Mouse (Mus musculus): ENCODE measurements at regions not wholly inside any gene's neighbourhood (a gene's known extent, or its start where the extent isn't known, plus 50 kb on each side); places are given as distances from the start of the nearest gene placed in this dataset.

- 89% methylated on average over 6 of the region's 6 CpGs for WGBS
- ATAC-seq (replicated peaks; ENCODE audit: low FRiP score, low read depth): no peak
These were observed 140.3 kb upstream of the Tmem45b start for GRCm38 (mm10) chr9:31604497-31605090.

GRCm38 (mm10) chr9:31602707-31603106 lies 138.4 kb upstream of the Tmem45b start:
- no peak for TF ChIP-seq CTCF (IDR thresholded peaks at IDR 0.05; ENCODE audit: low read depth)
- no peaks in the 10 kb centered on the region for H3K27me3 ChIP-seq (ENCODE audit: insufficient read depth, low read length)
- H3K4me3 ChIP-seq (replicated peaks; ENCODE audit: low read depth, low read length): no peak overlapping the region
- no peak overlapping the region for H3K4me2 ChIP-seq (ENCODE audit: low read length)
- 80% methylated on average over 4 of the region's 4 CpGs for WGBS
- H3K36me3 ChIP-seq (ENCODE audit: insufficient read depth, low read length): no peaks in the 10 kb centered on the region
- no peaks in the 10 kb centered on the region for H3K4me1 ChIP-seq (replicated peaks; ENCODE audit: insufficient read depth, low read length)
- no peak overlapping the region for H3K27ac ChIP-seq
- DNase-seq (ENCODE audit: low spot score) (no peak), ATAC-seq (replicated peaks; ENCODE audit: low FRiP score, low read depth) (no peak)
- no peaks in the 10 kb centered on the region for H3K9me3 ChIP-seq (replicated peaks; ENCODE audit: low read length)
- no peak overlapping the region for H3K9ac ChIP-seq (ENCODE audit: low read depth, low read length)

More at GRCm38 (mm10) chr9:31604497-31605090, 140.3 kb upstream of the Tmem45b start:
- Histone ChIP-seq H3K4me2 (ENCODE audit: low read length) (no peak overlapping the region), H3K4me1 (replicated peaks; ENCODE audit: insufficient read depth, low read length) (no peaks in the 10 kb centered on the region), H3K36me3 (ENCODE audit: insufficient read depth, low read length) (no peaks in the 10 kb centered on the region), H3K27me3 (ENCODE audit: insufficient read depth, low read length) (no peaks in the 10 kb centered on the region), H3K9me3 (replicated peaks; ENCODE audit: low read length) (no peaks in the 10 kb centered on the region), H3K4me3 (replicated peaks; ENCODE audit: low read depth, low read length) (no peak overlapping the region), H3K9ac (ENCODE audit: low read depth, low read length) (no peak overlapping the region), H3K27ac (no peak overlapping the region)
- DNase-seq (ENCODE audit: low spot score): no peak
- TF ChIP-seq CTCF (IDR thresholded peaks at IDR 0.05; ENCODE audit: low read depth): no peak

GRCm38 (mm10) chr9:31595096-31595495 lies 130.8 kb upstream of the Tmem45b start:
- ATAC-seq (replicated peaks; ENCODE audit: low FRiP score, low read depth): no peak
- Histone ChIP-seq H3K9ac (ENCODE audit: low read depth, low read length) (no peak overlapping the region), H3K27me3 (ENCODE audit: insufficient read depth, low read length) (no peaks in the 10 kb centered on the region), H3K4me1 (replicated peaks; ENCODE audit: insufficient read depth, low read length) (no peaks in the 10 kb centered on the region), H3K4me3 (replicated peaks; ENCODE audit: low read depth, low read length) (no peak overlapping the region), H3K9me3 (replicated peaks; ENCODE audit: low read length) (no peaks in the 10 kb centered on the region), H3K27ac (no peak overlapping the region), H3K36me3 (ENCODE audit: insufficient read depth, low read length) (no peaks in the 10 kb centered on the region), H3K4me2 (ENCODE audit: low read length) (no peak overlapping the region)
- no peak for TF ChIP-seq CTCF (IDR thresholded peaks at IDR 0.05; ENCODE audit: low read depth)
- 55% methylated on average over 7 of the region's 7 CpGs for WGBS
- DNase-seq (ENCODE audit: low spot score): no peak

GRCm38 (mm10) chr9:31587671-31588070 lies 123.4 kb upstream of the Tmem45b start:
- Histone ChIP-seq H3K27ac (no peak overlapping the region), H3K36me3 (ENCODE audit: insufficient read depth, low read length) (no peaks in the 10 kb centered on the region), H3K27me3 (ENCODE audit: insufficient read depth, low read length) (no peaks in the 10 kb centered on the region), H3K9me3 (replicated peaks; ENCODE audit: low read length) (no peaks in the 10 kb centered on the region), H3K4me2 (ENCODE audit: low read length) (no peak overlapping the region), H3K4me1 (replicated peaks; ENCODE audit: insufficient read depth, low read length) (no peaks in the 10 kb centered on the region), H3K4me3 (replicated peaks; ENCODE audit: low read depth, low read length) (no peak overlapping the region), H3K9ac (ENCODE audit: low read depth, low read length) (no peak overlapping the region)
- TF ChIP-seq CTCF (IDR thresholded peaks at IDR 0.05; ENCODE audit: low read depth): no peak
- no peak for ATAC-seq (replicated peaks; ENCODE audit: low FRiP score, low read depth)
- DNase-seq (ENCODE audit: low spot score): no peak

- H3K4me2 ChIP-seq (ENCODE audit: low read length): no peak overlapping the region
- no peak for TF ChIP-seq CTCF (IDR thresholded peaks at IDR 0.05; ENCODE audit: low read depth)
- no peaks in the 10 kb centered on the region for H3K9me3 ChIP-seq (replicated peaks; ENCODE audit: low read length)
- no peaks in the 10 kb centered on the region for H3K27me3 ChIP-seq (ENCODE audit: insufficient read depth, low read length)
- H3K9ac ChIP-seq (ENCODE audit: low read depth, low read length): no peak overlapping the region
- H3K36me3 ChIP-seq (ENCODE audit: insufficient read depth, low read length): no peaks in the 10 kb centered on the region
- no peak for DNase-seq (ENCODE audit: low spot score)
- no peaks in the 10 kb centered on the region for H3K4me1 ChIP-seq (replicated peaks; ENCODE audit: insufficient read depth, low read length)
- H3K27ac ChIP-seq: no peak overlapping the region
- H3K4me3 ChIP-seq (replicated peaks; ENCODE audit: low read depth, low read length): no peak overlapping the region
- no peak for ATAC-seq (replicated peaks; ENCODE audit: low FRiP score, low read depth)
- 60% methylated on average over 10 of the region's 10 CpGs for WGBS
These were observed 119.7 kb upstream of the Tmem45b start for GRCm38 (mm10) chr9:31583983-31584382.

GRCm38 (mm10) chr9:31582947-31583346 lies 118.7 kb upstream of the Tmem45b start:
- H3K4me3 ChIP-seq (replicated peaks; ENCODE audit: low read depth, low read length): no peak overlapping the region
- no peaks in the 10 kb centered on the region for H3K9me3 ChIP-seq (replicated peaks; ENCODE audit: low read length)
- no peak overlapping the region for H3K9ac ChIP-seq (ENCODE audit: low read depth, low read length)
- DNase-seq (ENCODE audit: low spot score) (no peak), ATAC-seq (replicated peaks; ENCODE audit: low FRiP score, low read depth) (no peak)
- H3K27ac ChIP-seq: no peak overlapping the region
- no peaks in the 10 kb centered on the region for H3K4me1 ChIP-seq (replicated peaks; ENCODE audit: insufficient read depth, low read length)
- no peaks in the 10 kb centered on the region for H3K36me3 ChIP-seq (ENCODE audit: insufficient read depth, low read length)
- H3K27me3 ChIP-seq (ENCODE audit: insufficient read depth, low read length): no peaks in the 10 kb centered on the region
- H3K4me2 ChIP-seq (ENCODE audit: low read length): no peak overlapping the region
- TF ChIP-seq CTCF (IDR thresholded peaks at IDR 0.05; ENCODE audit: low read depth): 0 out of 2 replicates have a peak, but pooled peaks have one; percentile 7
- 79% methylated on average over 7 of the region's 7 CpGs for WGBS

All from kidney, postnatal 0 days (tissue).